Mouse (Mus musculus): ENCODE data around the gene Arhgap10. TPM values are rescaled to one million over a fixed set of nuclear protein-coding genes. Genes with fewer than 3 reads are reported as not detected.

The Arhgap10 gene
- total and polyA plus RNA-seq, 3 experiments, result 13.1 to 22.8 TPM; not detected in 1

- Histone ChIP-seq H3K9me3 (replicated peaks; ENCODE audit: insufficient read depth, low read length) (no peaks in the 10 kb centered on the region), H3K36me3 (ENCODE audit: control insufficient read depth in 1 of 2, insufficient read depth in 2 of 2, low read length in 2 of 2) (peaks cover 0 to 2% of the 10 kb centered on the region in 2 experiments; a peak in 1 of 4 replicates), H3K27ac (ENCODE audit: control insufficient read depth, low read depth, low read length) (no peak overlapping the region), H3K9ac (ENCODE audit: control insufficient read depth, low read depth, low read length, poor library complexity, severe bottlenecking) (no peak overlapping the region), H3K79me2 (ENCODE audit: control insufficient read depth, insufficient read depth, low read length, poor library complexity) (no peaks in the 10 kb centered on the region), H3K4me3 (ENCODE audit: control insufficient read depth in 1 of 2, insufficient read depth in 1 of 2, low read depth in 2 of 2, low read length in 2 of 2) (no peak overlapping the region), H3K27me3 (ENCODE audit: control insufficient read depth in 1 of 2, insufficient read depth in 2 of 2, low read length in 2 of 2) (no peaks in the 10 kb centered on the region), H3K4me1 (ENCODE audit: control insufficient read depth in 1 of 2, insufficient read depth in 2 of 2, low read length in 2 of 2) (no peaks in the 10 kb centered on the region)
- TF ChIP-seq BHLHE40 (IDR thresholded peaks at IDR 0.05; ENCODE audit: borderline replicate concordance, low read depth, low read length) (no peak), SMC3 (IDR thresholded peaks at IDR 0.05; ENCODE audit: low read depth, low read length) (peak; percentile 89), NRF1 (IDR thresholded peaks at IDR 0.05; ENCODE audit: insufficient read depth, low read depth, low read length, poor library complexity, severe bottlenecking) (no peak), CTCF (IDR thresholded peaks at IDR 0.05 in 2 of 3, conservative IDR thresholded peaks at IDR 0.05 in 1 of 3; ENCODE audit: control insufficient read depth in 1 of 3, insufficient read depth in 1 of 3, low read depth in 2 of 3, low read length in 3 of 3, poor library complexity in 1 of 3, severe bottlenecking in 1 of 3) (peak; percentile 58 to 84 (median 80)), RAD21 (IDR thresholded peaks at IDR 0.05; ENCODE audit: low read depth, low read length) (peak; percentile 93), MAX (IDR thresholded peaks at IDR 0.05; ENCODE audit: low read length) (0 out of 2 replicates have a peak, but pooled peaks have one; percentile 31), ZC3H11A (IDR thresholded peaks at IDR 0.05; ENCODE audit: low read depth, low read length) (peak; percentile 84), MYC (IDR thresholded peaks at IDR 0.05; ENCODE audit: low read depth, low read length) (0 out of 2 replicates have a peak, but pooled peaks have one; percentile 41)
- DNase-seq (ENCODE audit: low read depth, low spot score), result peak; percentile 68
Measured at GRCm38 (mm10) chr8:77419731-77420130, 98.0 kb downstream of the Arhgap10 start.

GRCm38 (mm10) chr8:77416738-77417137 is 101.0 kb downstream of the Arhgap10 start:
- H3K27me3 ChIP-seq (ENCODE audit: control insufficient read depth in 1 of 2, insufficient read depth in 2 of 2, low read length in 2 of 2), result no peaks in the 10 kb centered on the region
- H3K36me3 ChIP-seq (ENCODE audit: control insufficient read depth in 1 of 2, insufficient read depth in 2 of 2, low read length in 2 of 2), result peaks cover 0 to 2% of the 10 kb centered on the region in 2 experiments; a peak in 1 of 4 replicates
- DNase-seq (ENCODE audit: low read depth, low spot score), result no peak
- no peak overlapping the region for H3K27ac ChIP-seq (ENCODE audit: control insufficient read depth, low read depth, low read length)
- H3K4me1 ChIP-seq (ENCODE audit: control insufficient read depth in 1 of 2, insufficient read depth in 2 of 2, low read length in 2 of 2), result no peaks in the 10 kb centered on the region
- no peak overlapping the region for H3K4me3 ChIP-seq (ENCODE audit: control insufficient read depth in 1 of 2, insufficient read depth in 1 of 2, low read depth in 2 of 2, low read length in 2 of 2)
- no peak overlapping the region for H3K9ac ChIP-seq (ENCODE audit: control insufficient read depth, low read depth, low read length, poor library complexity, severe bottlenecking)
- TF ChIP-seq TBP (IDR thresholded peaks at IDR 0.05; ENCODE audit: low read depth, low read length), result no peak
- no peak for TF ChIP-seq TCF12 (IDR thresholded peaks at IDR 0.05; ENCODE audit: low read depth, low read length)
- TF ChIP-seq ETS1 (IDR thresholded peaks at IDR 0.05; ENCODE audit: low read depth, low read length), result no peak
- TF ChIP-seq MEF2A (IDR thresholded peaks at IDR 0.05; ENCODE audit: extremely low read depth, insufficient replicate concordance, low read depth, low read length, poor library complexity, severe bottlenecking), result no peak
- H3K79me2 ChIP-seq (ENCODE audit: control insufficient read depth, insufficient read depth, low read length, poor library complexity), result no peaks in the 10 kb centered on the region
- no peaks in the 10 kb centered on the region for H3K9me3 ChIP-seq (replicated peaks; ENCODE audit: insufficient read depth, low read length)

- Histone ChIP-seq H3K79me2 (ENCODE audit: control insufficient read depth, insufficient read depth, low read length, poor library complexity) (no peaks in the 10 kb centered on the region), H3K27me3 (ENCODE audit: control insufficient read depth in 1 of 2, insufficient read depth in 2 of 2, low read length in 2 of 2) (no peaks in the 10 kb centered on the region), H3K36me3 (ENCODE audit: control insufficient read depth in 1 of 2, insufficient read depth in 2 of 2, low read length in 2 of 2) (peaks cover 0 to 2% of the 10 kb centered on the region in 2 experiments; a peak in 1 of 4 replicates), H3K4me1 (ENCODE audit: control insufficient read depth in 1 of 2, insufficient read depth in 2 of 2, low read length in 2 of 2) (no peaks in the 10 kb centered on the region), H3K4me3 (ENCODE audit: control insufficient read depth in 1 of 2, insufficient read depth in 1 of 2, low read depth in 2 of 2, low read length in 2 of 2) (no peak overlapping the region), H3K27ac (ENCODE audit: control insufficient read depth, low read depth, low read length) (no peak overlapping the region), H3K9me3 (replicated peaks; ENCODE audit: insufficient read depth, low read length) (no peaks in the 10 kb centered on the region), H3K9ac (ENCODE audit: control insufficient read depth, low read depth, low read length, poor library complexity, severe bottlenecking) (no peak overlapping the region)
- no peak for TF ChIP-seq E2F4 (IDR thresholded peaks at IDR 0.05; ENCODE audit: borderline replicate concordance, low read depth, low read length)
- no peak for TF ChIP-seq ZNF384 (IDR thresholded peaks at IDR 0.05; ENCODE audit: low read depth, low read length)
- no peak for TF ChIP-seq USF2 (IDR thresholded peaks at IDR 0.05; ENCODE audit: borderline replicate concordance in 1 of 2, insufficient read depth in 1 of 2, low read depth in 1 of 2, low read length in 2 of 2)
- no peak for TF ChIP-seq NRF1 (IDR thresholded peaks at IDR 0.05; ENCODE audit: insufficient read depth, low read depth, low read length, poor library complexity, severe bottlenecking)
- no peak for TF ChIP-seq ZMIZ1 (IDR thresholded peaks at IDR 0.05; ENCODE audit: low read depth, low read length)
- no peak for TF ChIP-seq KAT2A (conservative IDR thresholded peaks at IDR 0.05; ENCODE audit: low read depth, low read length)
- no peak for TF ChIP-seq SMC3 (IDR thresholded peaks at IDR 0.05; ENCODE audit: low read depth, low read length)
- no peak for TF ChIP-seq POLR2A (IDR thresholded peaks at IDR 0.05; ENCODE audit: control insufficient read depth in 1 of 2, insufficient read depth in 1 of 2, low read depth in 1 of 2, low read length in 2 of 2, poor library complexity in 1 of 2)
- TF ChIP-seq GABPA (IDR thresholded peaks at IDR 0.05; ENCODE audit: low read depth, low read length), result no peak
- no peak for TF ChIP-seq TAL1 (IDR thresholded peaks at IDR 0.05; ENCODE audit: low read length)
- no peak for TF ChIP-seq POLR2AphosphoS5 (IDR thresholded peaks at IDR 0.05; ENCODE audit: borderline replicate concordance, low read depth, low read length)
- no peak for TF ChIP-seq MYC (IDR thresholded peaks at IDR 0.05; ENCODE audit: low read depth, low read length)
- TF ChIP-seq ZC3H11A (IDR thresholded peaks at IDR 0.05; ENCODE audit: low read depth, low read length), result no peak
- TF ChIP-seq UBTF (IDR thresholded peaks at IDR 0.05; ENCODE audit: borderline replicate concordance, insufficient read depth, low read depth, low read length), result no peak
- no peak for TF ChIP-seq HCFC1 (IDR thresholded peaks at IDR 0.05; ENCODE audit: low read depth, low read length)
- DNase-seq (ENCODE audit: low read depth, low spot score), result no peak
Measured at GRCm38 (mm10) chr8:77416034-77416433, 101.7 kb downstream of the Arhgap10 start.
